Mouse (Mus musculus) mouse trophoblast stem cell (cell line): ENCODE data around the gene Nfat5.

Experiments used
- in situ Hi-C, 2 experiments: fragments of 300-500 bp; cut with MseI, MboI; formaldehyde crosslinking; loops; 2 replicates in 1 of 2; 3 replicates in 1 of 2; pipeline ENCODE4 v1.15.1; 2025

Gene Nfat5

GRCm38 (mm10) chr8:107396106-107396670 is 102.9 kb downstream of the Nfat5 start:
- in situ Hi-C loops: no loop called here

GRCm38 (mm10) chr8:107397665-107398064 is 104.4 kb downstream of the Nfat5 start:
- in situ Hi-C loops: no loop called here

- in situ Hi-C loops: no loop called here
These were observed 106.2 kb downstream of the Nfat5 start for GRCm38 (mm10) chr8:107399495-107399894.

- in situ Hi-C loops: no loop called here
These were observed 108.6 kb downstream of the Nfat5 start for GRCm38 (mm10) chr8:107401866-107402265.

- in situ Hi-C loops: no loop called here
These were observed 109.9 kb downstream of the Nfat5 start, which contains the start of gene Nqo1 for GRCm38 (mm10) chr8:107403038-107403781. Gene Nqo1, minus strand, starts transcription at chr8:107403206.

- in situ Hi-C loops: no loop called here
These were observed 110.8 kb downstream of the Nfat5 start for GRCm38 (mm10) chr8:107404057-107404456.

GRCm38 (mm10) chr8:107405935-107406334 is 112.7 kb downstream of the Nfat5 start:
- in situ Hi-C loops: no loop called here

- in situ Hi-C loops: no loop called here
These were observed 118.1 kb downstream of the Nfat5 start for GRCm38 (mm10) chr8:107411391-107411790.

GRCm38 (mm10) chr8:107412552-107412951 is 119.3 kb downstream of the Nfat5 start:
- in situ Hi-C loops: no loop called here

GRCm38 (mm10) chr8:107413881-107414280 is 120.6 kb downstream of the Nfat5 start:
- in situ Hi-C loops: no loop called here

GRCm38 (mm10) chr8:107417001-107417400 is 123.7 kb downstream of the Nfat5 start:
- in situ Hi-C loops: no loop called here

GRCm38 (mm10) chr8:107424176-107424575 is 130.9 kb downstream of the Nfat5 start:
- in situ Hi-C loops: loop anchor here in 1 of 2 experiments (5.0 kb wide), 1 partner anchor 37 kb away; no protein-coding TSS in a partner anchor

- in situ Hi-C loops: loop anchor here in 1 of 2 experiments (5.0 kb wide), 1 partner anchor 37 kb away; no protein-coding TSS in a partner anchor
These were observed 131.4 kb downstream of the Nfat5 start, which contains the start of gene Nob1 for GRCm38 (mm10) chr8:107424597-107425229. Gene Nob1, minus strand, starts transcription at chr8:107425051.

- in situ Hi-C loops: no loop called here
These were observed 131.9 kb downstream of the Nfat5 start for GRCm38 (mm10) chr8:107425230-107425597.
